Mouse (Mus musculus) cerebral cortex, adult 2 months (tissue): ENCODE measurements around the gene Olfr360.

Experiments used
- WGBS: fragments of 180-500 bp; shearing (Covaris S2); methylation state at CpG from one replicate; pipeline ENCODE4 v1.1.7; 2018; 5-methylcytosine and 5-hydroxymethylcytosine counted together

Gene Olfr360

GRCm38 (mm10) chr2:37065446-37065845 is at the start of gene Olfr360:
Gene Olfr360 (plus strand): TSS chr2:37065746.

GRCm38 (mm10) chr2:37089190-37089589 is 23.6 kb downstream of the Olfr360 start, which contains the start of gene Olfr361:
Gene Olfr361 (minus strand): TSS chr2:37089290.
- WGBS = 50% methylated on average over 1 of the region's 1 CpGs

- 91% methylated on average over 1 of the region's 1 CpGs for WGBS
Measured at GRCm38 (mm10) chr2:37117810-37118209, 52.3 kb downstream of the Olfr360 start, which contains the start of gene Olfr362. Gene Olfr362 (minus strand): TSS chr2:37117910.
